ENCODE assay signal across 15 mouse cellular contexts in genomic region chr16:97533126-97533525, GRCm38 (mm10).
DNase-seq lines count a peak whose midpoint lies in the region.
"Had no signal": no experiment of that assay in that cellular context is flagged by ENCODE, and none has a peak within 500 bp of the region (broad histone marks: within the 10 kb centered on the region; RNA-seq: fewer than 3 reads in every experiment).

No protein-coding gene starts in this region.

- peak; percentile 77 for DNase-seq in heart, adult 11 months
- DNase-seq in heart, adult 9 months (ENCODE audit: low spot score in 2 of 2) = no peak
- peak; percentile 33 for DNase-seq in 416B (ENCODE audit: low read depth)
- DNase-seq in NIH3T3 (ENCODE audit: low read depth) = peak; percentile 25
- DNase-seq in lung, postnatal 36 days = no peak
- no peak for DNase-seq in spleen, adult 12 weeks (ENCODE audit: low spot score)
- DNase-seq: adrenal gland, postnatal 10 days; B cell, adult 2 months; cerebellum, adult 11-12 months; cerebellum, adult 8-10 months; cerebellum, postnatal 10 days; cerebellum, postnatal 36 days; embryo, embryonic 11 days; gastrocnemius, postnatal 25 days; heart, adult 2 months had no signal

Comparison
In these comparisons a context has a peak if more than half of its experiments do, and no peak if none do; other contexts are left out.
1. DNase-seq: peak in heart, adult 11 months (single experiment), 416B (single experiment) and NIH3T3 (single experiment); none in heart, adult 9 months (0 of 2), lung, postnatal 36 days (single experiment) and spleen, adult 12 weeks (single experiment).